Mouse (Mus musculus): ENCODE data around the gene Zfp592.

- TF ChIP-seq GATA1 (IDR thresholded peaks at IDR 0.05; ENCODE audit: low read length): no peak
- TF ChIP-seq TAL1 (IDR thresholded peaks at IDR 0.05; ENCODE audit: low read length): no peak
These were observed 8.4 kb downstream of the Zfp592 start for GRCm38 (mm10) chr7:81001844-81002243.
